Mouse (Mus musculus): ENCODE measurements at regions not wholly inside any gene's neighbourhood (a gene's known extent, or its start where the extent isn't known, plus 50 kb on each side); places are given as distances from the start of the nearest gene placed in this dataset.

GRCm38 (mm10) chr2:10826134-10826767, 345.7 kb upstream of the Prkcq start:
- Histone ChIP-seq H3K4me1 (ENCODE audit: insufficient read depth, low read length) (no peaks in the 10 kb centered on the region), H3K27me3 (ENCODE audit: insufficient read depth, low read length) (no peaks in the 10 kb centered on the region), H3K4me3 (ENCODE audit: low read depth, low read length) (no peak overlapping the region), H3K36me3 (ENCODE audit: insufficient read depth, low read length) (no peaks in the 10 kb centered on the region), H3K27ac (ENCODE audit: low read depth, low read length) (no peak overlapping the region), H3K9me3 (ENCODE audit: low read length) (no peaks in the 10 kb centered on the region), H3K9ac (replicated peaks; ENCODE audit: low read length, poor library complexity, severe bottlenecking) (no peak overlapping the region), H3K4me2 (ENCODE audit: low read depth, low read length, poor library complexity, severe bottlenecking) (peak overlapping the region; percentile 49)
- DNase-seq (ENCODE audit: low spot score) (no peak), ATAC-seq (ENCODE audit: low FRiP score) (no peak)
- WGBS: 72% methylated on average over 10 of the region's 10 CpGs
- TF ChIP-seq CTCF (IDR thresholded peaks at IDR 0.05): no peak

GRCm38 (mm10) chr2:10839976-10840375, 331.9 kb upstream of the Prkcq start:
- no peaks in the 10 kb centered on the region for H3K9me3 ChIP-seq (ENCODE audit: low read length)
- no peaks in the 10 kb centered on the region for H3K27me3 ChIP-seq (ENCODE audit: insufficient read depth, low read length)
- H3K4me3 ChIP-seq (ENCODE audit: low read depth, low read length): no peak overlapping the region
- H3K4me1 ChIP-seq (ENCODE audit: insufficient read depth, low read length): no peaks in the 10 kb centered on the region
- TF ChIP-seq CTCF (IDR thresholded peaks at IDR 0.05): no peak
- no peak overlapping the region for H3K9ac ChIP-seq (replicated peaks; ENCODE audit: low read length, poor library complexity, severe bottlenecking)
- DNase-seq (ENCODE audit: low spot score): no peak
- H3K4me2 ChIP-seq (ENCODE audit: low read depth, low read length, poor library complexity, severe bottlenecking): no peak overlapping the region
- no peak for ATAC-seq (ENCODE audit: low FRiP score)
- no peak overlapping the region for H3K27ac ChIP-seq (ENCODE audit: low read depth, low read length)
- 56% methylated on average over 5 of the region's 5 CpGs for WGBS
- no peaks in the 10 kb centered on the region for H3K36me3 ChIP-seq (ENCODE audit: insufficient read depth, low read length)

- ATAC-seq (ENCODE audit: low FRiP score) (no peak), DNase-seq (ENCODE audit: low spot score) (no peak)
- H3K36me3 ChIP-seq (ENCODE audit: insufficient read depth, low read length): no peaks in the 10 kb centered on the region
- no peak for TF ChIP-seq CTCF (IDR thresholded peaks at IDR 0.05)
- H3K4me1 ChIP-seq (ENCODE audit: insufficient read depth, low read length): no peaks in the 10 kb centered on the region
- H3K9ac ChIP-seq (replicated peaks; ENCODE audit: low read length, poor library complexity, severe bottlenecking): no peak overlapping the region
- H3K4me3 ChIP-seq (ENCODE audit: low read depth, low read length): no peak overlapping the region
- H3K27me3 ChIP-seq (ENCODE audit: insufficient read depth, low read length): no peaks in the 10 kb centered on the region
- 64% methylated on average over 8 of the region's 8 CpGs for WGBS
- no peak overlapping the region for H3K4me2 ChIP-seq (ENCODE audit: low read depth, low read length, poor library complexity, severe bottlenecking)
- no peaks in the 10 kb centered on the region for H3K9me3 ChIP-seq (ENCODE audit: low read length)
- H3K27ac ChIP-seq (ENCODE audit: low read depth, low read length): no peak overlapping the region
Measured at GRCm38 (mm10) chr2:10861654-10862292, 310.1 kb upstream of the Prkcq start.

GRCm38 (mm10) chr2:10864451-10864850, 307.5 kb upstream of the Prkcq start:
- ATAC-seq (ENCODE audit: low FRiP score) (no peak), DNase-seq (ENCODE audit: low spot score) (no peak)
- H3K4me3 ChIP-seq (ENCODE audit: low read depth, low read length): no peak overlapping the region
- H3K4me1 ChIP-seq (ENCODE audit: insufficient read depth, low read length): no peaks in the 10 kb centered on the region
- H3K27me3 ChIP-seq (ENCODE audit: insufficient read depth, low read length): no peaks in the 10 kb centered on the region
- H3K9me3 ChIP-seq (ENCODE audit: low read length): no peaks in the 10 kb centered on the region
- H3K4me2 ChIP-seq (ENCODE audit: low read depth, low read length, poor library complexity, severe bottlenecking): no peak overlapping the region
- no peak overlapping the region for H3K27ac ChIP-seq (ENCODE audit: low read depth, low read length)
- no peak for TF ChIP-seq CTCF (IDR thresholded peaks at IDR 0.05)
- no peaks in the 10 kb centered on the region for H3K36me3 ChIP-seq (ENCODE audit: insufficient read depth, low read length)
- no peak overlapping the region for H3K9ac ChIP-seq (replicated peaks; ENCODE audit: low read length, poor library complexity, severe bottlenecking)
- WGBS: 70% methylated on average over 2 of the region's 2 CpGs

- TF ChIP-seq CTCF (IDR thresholded peaks at IDR 0.05): no peak
- Histone ChIP-seq H3K27me3 (ENCODE audit: insufficient read depth, low read length) (no peaks in the 10 kb centered on the region), H3K9ac (replicated peaks; ENCODE audit: low read length, poor library complexity, severe bottlenecking) (no peak overlapping the region), H3K4me2 (ENCODE audit: low read depth, low read length, poor library complexity, severe bottlenecking) (no peak overlapping the region), H3K9me3 (ENCODE audit: low read length) (no peaks in the 10 kb centered on the region), H3K4me3 (ENCODE audit: low read depth, low read length) (no peak overlapping the region), H3K36me3 (ENCODE audit: insufficient read depth, low read length) (no peaks in the 10 kb centered on the region), H3K4me1 (ENCODE audit: insufficient read depth, low read length) (no peaks in the 10 kb centered on the region), H3K27ac (ENCODE audit: low read depth, low read length) (no peak overlapping the region)
- 94% methylated on average over 4 of the region's 4 CpGs for WGBS
- ATAC-seq (ENCODE audit: low FRiP score) (no peak), DNase-seq (ENCODE audit: low spot score) (no peak)
Measured at GRCm38 (mm10) chr2:10874303-10874702, 297.6 kb upstream of the Prkcq start.

- ATAC-seq (ENCODE audit: low FRiP score) (no peak), DNase-seq (ENCODE audit: low spot score) (no peak)
- no peaks in the 10 kb centered on the region for H3K9me3 ChIP-seq (ENCODE audit: low read length)
- no peaks in the 10 kb centered on the region for H3K4me1 ChIP-seq (ENCODE audit: insufficient read depth, low read length)
- no peak overlapping the region for H3K4me2 ChIP-seq (ENCODE audit: low read depth, low read length, poor library complexity, severe bottlenecking)
- TF ChIP-seq CTCF (IDR thresholded peaks at IDR 0.05): no peak
- H3K4me3 ChIP-seq (ENCODE audit: low read depth, low read length): no peak overlapping the region
- H3K27ac ChIP-seq (ENCODE audit: low read depth, low read length): no peak overlapping the region
- H3K27me3 ChIP-seq (ENCODE audit: insufficient read depth, low read length): no peaks in the 10 kb centered on the region
- H3K36me3 ChIP-seq (ENCODE audit: insufficient read depth, low read length): no peaks in the 10 kb centered on the region
- 55% methylated on average over 3 of the region's 3 CpGs for WGBS
- H3K9ac ChIP-seq (replicated peaks; ENCODE audit: low read length, poor library complexity, severe bottlenecking): no peak overlapping the region
Measured at GRCm38 (mm10) chr2:10901926-10902325, 270.0 kb upstream of the Prkcq start.

Measured in midbrain, postnatal 0 days (tissue).